Mouse (Mus musculus) forebrain, embryonic 10.5 days (tissue): ENCODE measurements at regions not wholly inside any gene's neighbourhood (a gene's known extent, or its start where the extent isn't known, plus 50 kb on each side); places are given as distances from the start of the nearest gene placed in this dataset. TPM values are rescaled to one million over a fixed set of nuclear protein-coding genes. Genes with fewer than 3 reads are reported as not detected.
A peak's percentile ranks its signal among the peaks of the same experiment; 100 is the strongest.

ENCODE experiments used
- DNase-seq: peaks from one replicate; pipeline ENCODE4 v3.0.0-alpha.2; 2017; ENCODE audit warnings: low spot score; ENCODE audit errors: extremely low spot score
- H3K27ac ChIP-seq: fragments of 300-500 bp; sonication (generic); 2 replicates; pipeline ENCODE4 v1.5.1; 2016; ENCODE audit warnings: mild to moderate bottlenecking
- H3K27me3 ChIP-seq: fragments of 300-500 bp; sonication (generic); 2 replicates; pipeline ENCODE4 v1.6.1; 2016; ENCODE audit warnings: mild to moderate bottlenecking; ENCODE audit not compliant: poor library complexity, severe bottlenecking
- H3K36me3 ChIP-seq: fragments of 300-500 bp; sonication (generic); replicated peaks from 2 replicates; pipeline ENCODE4 v1.6.1; 2016; ENCODE audit warnings: mild to moderate bottlenecking, moderate library complexity
- H3K4me1 ChIP-seq: fragments of 300-500 bp; sonication (generic); 2 replicates; pipeline ENCODE4 v1.6.1; 2016
- H3K4me3 ChIP-seq: fragments of 300-500 bp; sonication (generic); 2 replicates; pipeline ENCODE4 v1.5.1; 2016; ENCODE audit warnings: mild to moderate bottlenecking, moderate library complexity
- H3K9me3 ChIP-seq: fragments of 300-500 bp; sonication (generic); 2 replicates; pipeline ENCODE4 v1.6.1; 2016; ENCODE audit warnings: mild to moderate bottlenecking, moderate library complexity
- WGBS: fragments of 180-500 bp; shearing (Covaris S2); methylation state at CpG from one replicate; pipeline ENCODE4 v1.1.7; 2016; 5-methylcytosine and 5-hydroxymethylcytosine counted together
- microRNA counts: library from miRNA; unstranded; fragments of <30 nt; microRNA quantifications from one replicate; lab custom pipeline; 2017
- microRNA-seq: library from miRNA; unstranded; fragments of <30 nt; microRNA quantifications from one replicate; pipeline ENCODE4, GENCODE M21; 2017

DNA sequence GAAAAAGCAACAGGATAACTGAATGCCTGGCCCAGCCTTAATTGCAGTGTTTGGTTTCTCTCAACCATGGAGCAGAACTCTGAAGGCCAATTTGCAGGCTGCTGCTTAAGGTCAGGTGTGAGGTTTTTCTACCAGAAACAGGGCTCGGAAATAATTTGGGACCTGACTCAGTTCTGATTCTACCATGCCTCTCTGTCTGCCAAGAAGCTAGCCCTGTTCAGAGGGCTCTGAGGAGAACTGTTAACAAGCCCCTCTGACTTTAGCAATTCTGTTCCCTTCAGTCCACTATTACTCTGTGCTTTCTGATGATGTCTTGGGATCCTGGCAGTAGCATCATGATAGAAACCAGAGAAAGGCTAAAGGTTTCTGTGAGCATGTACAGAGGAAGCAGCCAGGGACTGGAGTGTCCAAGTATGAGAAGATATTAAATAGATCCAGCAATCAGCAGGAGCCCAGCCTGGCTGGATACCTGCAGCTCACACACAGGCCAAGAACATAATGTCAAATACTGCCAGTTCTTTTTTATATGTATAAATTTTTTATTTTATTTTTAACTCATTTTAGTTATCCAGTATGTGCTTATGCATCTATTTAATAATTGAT is 131.4 kb upstream of the Sptlc3 start:
- H3K4me3 ChIP-seq: no peak overlapping the region
- no peak overlapping the region for H3K27ac ChIP-seq
- H3K9me3 ChIP-seq: no peaks in the 10 kb centered on the region
- 83% methylated on average over 1 of the region's 1 CpGs for WGBS
- no peaks in the 10 kb centered on the region for H3K4me1 ChIP-seq
- DNase-seq: no peak
- H3K27me3 ChIP-seq: no peaks in the 10 kb centered on the region
- no peaks in the 10 kb centered on the region for H3K36me3 ChIP-seq

DNA sequence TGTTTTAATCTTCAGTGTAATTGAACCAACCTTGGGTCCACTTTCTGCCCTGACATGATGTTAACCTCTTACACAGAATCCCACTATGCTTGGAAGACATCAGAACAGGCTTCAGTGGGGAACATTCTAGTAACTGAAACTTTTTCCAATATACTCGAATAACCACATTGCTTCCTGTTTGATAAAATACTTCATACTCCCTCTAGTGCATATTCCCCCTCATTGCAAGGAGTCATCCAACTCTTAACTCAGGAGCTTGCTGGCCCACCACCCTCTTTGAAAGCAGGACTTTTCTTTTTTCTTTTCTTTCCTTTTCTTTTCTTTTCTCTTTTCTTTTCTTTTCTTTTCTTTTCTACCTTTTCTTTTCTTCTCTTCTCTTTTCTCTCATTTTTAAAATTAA is 123.6 kb upstream of the Sptlc3 start:
- DNase-seq: no peak
- Histone ChIP-seq H3K36me3 (no peaks in the 10 kb centered on the region), H3K27ac (no peak overlapping the region), H3K4me1 (no peaks in the 10 kb centered on the region), H3K4me3 (no peak overlapping the region), H3K9me3 (no peaks in the 10 kb centered on the region), H3K27me3 (no peaks in the 10 kb centered on the region)
- 47% methylated on average over 1 of the region's 1 CpGs for WGBS

DNA sequence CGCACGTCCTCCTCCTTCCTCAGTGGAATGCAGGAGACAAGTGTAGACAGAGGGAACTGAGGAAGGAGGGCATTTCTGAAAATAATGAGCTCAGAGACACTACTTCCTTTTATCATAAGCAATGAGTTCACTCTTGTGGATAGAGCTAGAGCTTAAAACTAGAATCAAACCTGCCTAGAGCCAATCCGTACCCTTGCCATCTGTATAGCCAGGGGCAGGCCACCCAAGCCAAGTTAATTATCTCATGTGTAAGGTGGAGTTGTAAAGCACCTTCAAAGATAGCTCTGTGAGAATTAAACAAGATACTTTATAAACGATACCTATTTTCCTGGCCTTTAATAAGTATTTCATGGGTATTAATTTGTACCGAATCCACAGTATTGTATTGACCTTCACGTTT is 113.4 kb upstream of the Sptlc3 start:
- 89% methylated on average over 6 of the region's 6 CpGs for WGBS
- H3K27me3 ChIP-seq: no peaks in the 10 kb centered on the region
- no peaks in the 10 kb centered on the region for H3K4me1 ChIP-seq
- H3K4me3 ChIP-seq: no peak overlapping the region
- no peak overlapping the region for H3K27ac ChIP-seq
- no peaks in the 10 kb centered on the region for H3K9me3 ChIP-seq
- no peak for DNase-seq
- H3K36me3 ChIP-seq: no peaks in the 10 kb centered on the region

DNA sequence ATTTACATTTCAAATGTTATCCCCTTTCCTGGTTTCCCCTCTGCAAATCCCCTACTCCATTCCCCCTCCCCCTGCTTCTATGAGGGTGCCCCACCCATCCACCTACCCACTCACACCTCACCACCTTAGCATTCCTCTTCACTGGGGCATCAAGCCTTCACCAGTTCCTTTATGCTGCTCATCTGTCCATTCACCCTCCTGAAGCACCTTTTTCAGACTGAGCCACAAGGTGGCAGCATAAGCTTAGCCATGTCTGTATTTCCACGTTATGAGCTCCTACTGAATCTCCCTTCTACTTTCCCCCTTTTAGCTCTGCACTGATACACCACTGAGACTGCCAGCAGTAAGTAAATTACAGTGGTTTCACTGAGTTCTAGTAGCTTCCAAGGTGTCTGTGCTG is 112.1 kb upstream of the Sptlc3 start:
- H3K27me3 ChIP-seq: no peaks in the 10 kb centered on the region
- WGBS: 5% methylated on average over 1 of the region's 1 CpGs
- H3K4me3 ChIP-seq: no peak overlapping the region
- H3K27ac ChIP-seq: no peak overlapping the region
- H3K4me1 ChIP-seq: no peaks in the 10 kb centered on the region
- peak; percentile 70 for DNase-seq
- no peaks in the 10 kb centered on the region for H3K9me3 ChIP-seq
- no peaks in the 10 kb centered on the region for H3K36me3 ChIP-seq

DNA sequence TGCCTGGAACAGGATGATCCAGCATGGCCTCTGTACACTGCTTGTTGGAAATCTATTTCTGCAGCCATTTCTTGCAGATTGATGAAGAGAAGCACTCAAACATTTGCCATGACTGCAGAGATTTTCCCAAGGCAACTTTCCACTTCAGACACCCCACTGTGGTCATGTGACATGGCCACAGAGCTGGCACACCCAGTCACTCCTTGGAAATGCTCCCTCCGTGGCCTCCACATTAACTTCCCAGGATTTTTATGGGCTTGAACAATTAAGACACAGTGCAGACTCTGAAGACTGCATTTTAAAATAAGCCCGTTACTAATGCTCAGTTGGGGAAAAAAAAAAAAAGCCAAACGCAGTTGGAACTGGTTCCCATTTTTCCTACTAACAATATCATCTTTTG is 80.2 kb upstream of the Sptlc3 start:
- Histone ChIP-seq H3K36me3 (no peaks in the 10 kb centered on the region), H3K9me3 (no peaks in the 10 kb centered on the region), H3K4me1 (no peaks in the 10 kb centered on the region), H3K4me3 (no peak overlapping the region), H3K27me3 (no peaks in the 10 kb centered on the region), H3K27ac (no peak overlapping the region)
- DNase-seq: no peak
- WGBS: 80% methylated on average over 3 of the region's 3 CpGs

DNA sequence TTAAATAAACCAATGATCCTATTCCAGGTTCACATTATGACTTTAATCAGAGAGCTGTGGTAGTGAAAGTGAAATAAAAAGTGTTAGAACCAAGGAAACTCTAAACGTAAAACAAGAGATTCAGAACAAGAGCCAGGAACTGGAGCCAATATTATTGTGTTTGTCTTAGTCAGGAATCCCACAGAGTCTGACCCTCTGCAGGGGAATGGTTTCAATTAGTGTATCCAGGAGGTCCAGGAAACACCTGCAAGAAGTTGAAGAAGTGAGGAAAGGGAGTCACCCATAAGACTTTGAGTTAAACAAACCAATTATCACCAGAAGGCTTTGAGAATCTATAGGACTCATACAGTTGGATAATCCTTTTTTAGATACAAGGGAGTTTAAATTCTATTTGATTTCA is 76.2 kb upstream of the Sptlc3 start:
- WGBS: 55% methylated on average over 1 of the region's 1 CpGs
- Histone ChIP-seq H3K4me3 (no peak overlapping the region), H3K27me3 (no peaks in the 10 kb centered on the region), H3K36me3 (no peaks in the 10 kb centered on the region), H3K27ac (no peak overlapping the region), H3K9me3 (no peaks in the 10 kb centered on the region), H3K4me1 (no peaks in the 10 kb centered on the region)
- no peak for DNase-seq

DNA sequence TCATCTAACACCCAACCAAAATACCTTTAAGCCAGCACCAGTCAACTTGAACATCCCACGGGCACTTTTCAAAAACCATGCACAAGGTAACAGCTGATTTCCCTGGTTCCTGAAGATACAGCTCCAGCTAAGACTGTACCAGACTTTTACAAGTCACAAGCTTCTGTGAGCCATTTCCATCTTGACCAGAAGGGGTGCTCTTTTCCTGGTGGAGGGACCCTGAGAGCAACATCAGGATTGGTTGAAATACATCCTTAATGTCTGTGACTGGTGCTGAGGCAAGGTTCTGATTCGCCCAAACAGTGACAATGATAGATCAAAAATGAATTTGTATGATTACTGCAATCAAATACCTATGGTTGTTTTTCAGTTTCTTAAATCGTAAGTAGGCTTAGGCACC is 71.0 kb upstream of the Sptlc3 start:
- Histone ChIP-seq H3K9me3 (no peaks in the 10 kb centered on the region), H3K4me1 (no peaks in the 10 kb centered on the region), H3K27me3 (no peaks in the 10 kb centered on the region), H3K36me3 (no peaks in the 10 kb centered on the region), H3K27ac (no peak overlapping the region), H3K4me3 (no peak overlapping the region)
- DNase-seq: no peak
- WGBS: 91% methylated on average over 3 of the region's 3 CpGs

DNA sequence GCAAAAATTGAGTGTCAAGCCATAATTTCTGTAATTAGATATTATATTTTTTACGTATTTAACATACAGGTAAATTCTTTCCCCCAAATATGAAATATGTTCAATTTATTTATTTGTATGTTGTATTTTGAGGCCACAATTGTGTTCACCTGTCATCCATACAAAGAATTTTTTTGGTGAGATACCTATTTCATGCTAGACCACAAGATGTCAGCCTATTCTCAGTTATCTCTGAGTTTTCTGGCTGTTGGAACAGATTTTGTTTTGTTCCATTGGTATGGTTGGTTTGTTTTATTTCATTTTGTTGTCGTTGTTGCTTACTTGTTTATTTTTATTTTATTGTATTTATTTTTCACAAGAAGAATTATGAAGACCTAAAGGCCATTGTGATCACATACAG is 70.3 kb upstream of the Sptlc3 start:
- no peak for DNase-seq
- H3K9me3 ChIP-seq: no peaks in the 10 kb centered on the region
- WGBS: 83% methylated on average over 2 of the region's 2 CpGs

More for the DNA sequence above, 70.3 kb upstream of the Sptlc3 start:
- H3K4me1 ChIP-seq: no peaks in the 10 kb centered on the region
- H3K4me3 ChIP-seq: no peak overlapping the region
- H3K27me3 ChIP-seq: no peaks in the 10 kb centered on the region
- H3K27ac ChIP-seq: no peak overlapping the region
- H3K36me3 ChIP-seq: no peaks in the 10 kb centered on the region

MicroRNA genes in the stretch of these regions (microRNA counts, 519-probe panel; counts per million panel counts)
- microRNA mmu-miR-1952 (lab: Ali Mortazavi, UCI): 341 counts per million, percentile 65 among the panel's probes with 10 or more counts

Small RNA genes lying in the stretch of these regions (microRNA-seq; reads per million reads assigned to microRNA genes)
- gene Mir1952: not detected
